Mouse (Mus musculus): Measurements from ENCODE around the gene Prol1. TPM values are rescaled to one million over a fixed set of nuclear protein-coding genes. Genes with fewer than 3 reads are reported as not detected.
"Not testable (repeated sequence)": the region's sequence is repeated elsewhere in the genome, so short reads cannot be mapped to it uniquely, and the experiment has no call there.

Prol1 gene
- total RNA-seq (2021): not detected
- long read RNA-seq, experiment 1: 0 reads
- long read RNA-seq, experiment 2: 0 reads

GRCm38 (mm10) chr5:88317012-88317411, at the start of gene Prol1:
Gene Prol1 (plus strand): TSS chr5:88317312.
- H3K4me3 ChIP-seq: no peak within 1 kb of the TSS
- intact Hi-C loops (cut with DNase I): no loop called here
- DNase-seq (ENCODE audit: extremely low spot score in 1 of 2, low spot score in 2 of 2): no peak
- H3K27ac ChIP-seq: no peak within 1 kb of the TSS
- no peak for TF ChIP-seq CTCF (IDR thresholded peaks at IDR 0.05)

- intact Hi-C loops (cut with DNase I): no loop called here
- no peak within 1 kb of the TSS for H3K4me3 ChIP-seq
- TF ChIP-seq CTCF (IDR thresholded peaks at IDR 0.05): no peak
- H3K27ac ChIP-seq: no peak within 1 kb of the TSS
- no peak for DNase-seq (ENCODE audit: extremely low spot score in 1 of 2, low spot score in 2 of 2)
Measured at GRCm38 (mm10) chr5:88268619-88269018, 48.5 kb upstream of the Prol1 start, which contains the start of gene Gm7714. Gene Gm7714 (plus strand): TSS chr5:88268919.

- H3K27ac ChIP-seq; intact Hi-C loops (cut with DNase I); H3K4me3 ChIP-seq; DNase-seq (ENCODE audit: extremely low spot score in 1 of 2, low spot score in 2 of 2): not testable (repeated sequence)
Measured at GRCm38 (mm10) chr5:88311307-88311706, 5.8 kb upstream of the Prol1 start.

- H3K4me3 ChIP-seq: not testable (repeated sequence)
- intact Hi-C loops (cut with DNase I): loop anchor here (10.0 kb wide), 1 partner anchor 234 kb away; the partner anchor contains the start of gene Gm11116
Measured at GRCm38 (mm10) chr5:88348533-88348932, 31.4 kb downstream of the Prol1 start.

GRCm38 (mm10) chr5:88364768-88365167, 47.7 kb downstream of the Prol1 start:
- peak; percentile 70 for TF ChIP-seq CTCF (IDR thresholded peaks at IDR 0.05)
- DNase-seq (ENCODE audit: extremely low spot score in 1 of 2, low spot score in 2 of 2): peak; percentile 23 to 46
- H3K27ac ChIP-seq: no peak overlapping the region
- intact Hi-C loops (cut with DNase I): loop anchor here (5.0 kb wide), 1 partner anchor 582 kb away; no protein-coding TSS in a partner anchor
- no peak overlapping the region for H3K4me3 ChIP-seq

More at GRCm38 (mm10) chr5:88348533-88348932, 31.4 kb downstream of the Prol1 start:
- not testable (repeated sequence) for DNase-seq (ENCODE audit: extremely low spot score in 1 of 2, low spot score in 2 of 2); H3K27ac ChIP-seq

- intact Hi-C loops (cut with DNase I): loop anchor here (5.0 kb wide), 1 partner anchor 585 kb away; no protein-coding TSS in a partner anchor
- no peak overlapping the region for H3K4me3 ChIP-seq
- no peak for DNase-seq (ENCODE audit: extremely low spot score in 1 of 2, low spot score in 2 of 2)
- no peak overlapping the region for H3K27ac ChIP-seq
- no peak for TF ChIP-seq CTCF (IDR thresholded peaks at IDR 0.05)
Measured at GRCm38 (mm10) chr5:88366886-88367285, 49.8 kb downstream of the Prol1 start.

- intact Hi-C loops (cut with DNase I): no loop called here
- H3K4me3 ChIP-seq: no peak overlapping the region
- no peak overlapping the region for H3K27ac ChIP-seq
- TF ChIP-seq CTCF (IDR thresholded peaks at IDR 0.05): no peak
- DNase-seq (ENCODE audit: extremely low spot score in 1 of 2, low spot score in 2 of 2): no peak
Measured at GRCm38 (mm10) chr5:88370578-88371232, 53.6 kb downstream of the Prol1 start.

- no peak for TF ChIP-seq CTCF (IDR thresholded peaks at IDR 0.05)
- Histone ChIP-seq H3K27ac (no peak overlapping the region), H3K4me3 (no peak overlapping the region)
- no peak for DNase-seq (ENCODE audit: extremely low spot score in 1 of 2, low spot score in 2 of 2)
- intact Hi-C loops (cut with DNase I): no loop called here
Measured at GRCm38 (mm10) chr5:88372563-88372962, 55.5 kb downstream of the Prol1 start.

- no peak within 1 kb of the TSS for H3K27ac ChIP-seq
- intact Hi-C loops (cut with DNase I): no loop called here
- TF ChIP-seq CTCF (IDR thresholded peaks at IDR 0.05): no peak
- no peak within 1 kb of the TSS for H3K4me3 ChIP-seq
- no peak for DNase-seq (ENCODE audit: extremely low spot score in 1 of 2, low spot score in 2 of 2)
Measured at GRCm38 (mm10) chr5:88375808-88376207, 58.7 kb downstream of the Prol1 start, which contains the start of gene Amtn. Gene Amtn (plus strand): TSS chr5:88376108.

Other genes with a start within 250 kb of the Prol1 start
- not detected for gene Smr2, start 230.8 kb upstream of the Prol1 start, total RNA-seq (2021)
- gene Gm11116, start 205.8 kb upstream of the Prol1 start, total RNA-seq (2021): not detected
- gene Gm11115, start 163.2 kb upstream of the Prol1 start, total RNA-seq (2021): not detected
- not detected for gene Gm7714, start 48.4 kb upstream of the Prol1 start, total RNA-seq (2021)
- gene Amtn, start 58.8 kb downstream of the Prol1 start, total RNA-seq (2021): not detected
- gene Ambn, start 138.7 kb downstream of the Prol1 start, total RNA-seq (2021): not detected
- not detected for gene Enam, start 170.7 kb downstream of the Prol1 start, total RNA-seq (2021)
- gene Jchain, start 210.6 kb downstream of the Prol1 start, total RNA-seq (2021): under 1 TPM; 0.47 to 0.66 TPM
- gene Utp3, start 237.2 kb downstream of the Prol1 start, total RNA-seq (2021): 10 to 100 TPM; 25.8 to 31.5 TPM
- gene Rufy3, start 247.7 kb downstream of the Prol1 start, total RNA-seq (2021): 100 to 1,000 TPM; 175 to 181 TPM